Mouse (Mus musculus): Measurements from ENCODE around the gene Col19a1. TPM values are rescaled to one million over a fixed set of nuclear protein-coding genes. Genes with fewer than 3 reads are reported as not detected.

Gene Col19a1
- total and polyA plus RNA-seq, 2 experiments from 2014 or later: 2.4 to 2.5 TPM

DNA sequence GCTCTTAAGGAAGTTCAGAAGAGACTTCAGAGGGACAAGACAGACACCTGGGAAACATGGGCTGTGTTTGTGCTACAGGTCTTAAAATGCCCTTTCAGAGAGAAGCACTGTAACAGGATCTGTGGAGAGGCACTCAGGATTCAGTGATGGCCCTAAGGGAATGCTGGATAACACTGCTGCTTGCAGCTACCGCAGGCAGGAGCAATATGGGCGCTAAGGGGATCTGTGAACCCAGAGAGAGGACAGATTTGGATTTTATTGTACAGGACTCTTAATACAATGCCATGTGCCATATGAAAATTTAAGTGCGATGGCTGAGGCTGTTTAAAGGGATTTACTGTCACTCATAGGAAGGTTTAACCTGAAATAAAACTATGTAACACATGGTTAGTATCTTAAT lies 270.8 kb downstream of the Col19a1 start:
- Histone ChIP-seq H3K27ac (ENCODE audit: low read depth, low read length) (no peak overlapping the region), H3K4me2 (ENCODE audit: low read depth, low read length, poor library complexity, severe bottlenecking) (no peak overlapping the region), H3K9ac (replicated peaks; ENCODE audit: low read length, poor library complexity, severe bottlenecking) (no peak overlapping the region), H3K4me3 (ENCODE audit: low read depth, low read length) (no peak overlapping the region), H3K27me3 (ENCODE audit: insufficient read depth, low read length) (no peaks in the 10 kb centered on the region), H3K9me3 (ENCODE audit: low read length) (no peaks in the 10 kb centered on the region), H3K36me3 (ENCODE audit: insufficient read depth, low read length) (no peaks in the 10 kb centered on the region), H3K4me1 (ENCODE audit: insufficient read depth, low read length) (no peaks in the 10 kb centered on the region)
- ATAC-seq (ENCODE audit: low FRiP score) (no peak), DNase-seq (ENCODE audit: low spot score) (no peak)
- WGBS: 73% methylated on average over 3 of the region's 3 CpGs
- no peak for TF ChIP-seq CTCF (IDR thresholded peaks at IDR 0.05)

DNA sequence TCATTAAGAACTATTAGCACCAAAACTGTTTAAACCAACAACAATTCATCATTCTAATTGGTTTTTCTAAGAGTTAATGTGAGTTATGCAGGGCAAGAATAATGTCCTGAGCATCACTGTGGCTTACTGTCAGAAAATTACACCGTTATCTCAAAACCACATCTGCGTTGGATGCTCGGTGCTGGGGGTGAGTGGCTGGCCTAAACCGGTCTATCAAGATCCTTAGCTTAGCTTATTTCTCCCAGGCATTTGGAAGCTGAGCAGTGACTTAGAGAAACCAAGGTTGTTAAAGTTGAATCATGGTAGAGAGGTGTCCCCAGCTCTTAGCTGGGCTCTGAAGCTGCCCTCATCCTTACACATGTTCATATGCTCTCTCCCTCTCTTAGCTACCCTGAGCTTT lies 276.4 kb downstream of the Col19a1 start:
- 91% methylated on average over 4 of the region's 4 CpGs for WGBS
- H3K4me1 ChIP-seq (ENCODE audit: insufficient read depth, low read length): no peaks in the 10 kb centered on the region
- H3K4me3 ChIP-seq (ENCODE audit: low read depth, low read length): no peak overlapping the region
- no peaks in the 10 kb centered on the region for H3K27me3 ChIP-seq (ENCODE audit: insufficient read depth, low read length)
- DNase-seq (ENCODE audit: low spot score) (no peak), ATAC-seq (ENCODE audit: low FRiP score) (no peak)
- no peak for TF ChIP-seq CTCF (IDR thresholded peaks at IDR 0.05)
- no peaks in the 10 kb centered on the region for H3K36me3 ChIP-seq (ENCODE audit: insufficient read depth, low read length)
- H3K9me3 ChIP-seq (ENCODE audit: low read length): no peaks in the 10 kb centered on the region
- H3K9ac ChIP-seq (replicated peaks; ENCODE audit: low read length, poor library complexity, severe bottlenecking): no peak overlapping the region
- H3K27ac ChIP-seq (ENCODE audit: low read depth, low read length): no peak overlapping the region
- no peak overlapping the region for H3K4me2 ChIP-seq (ENCODE audit: low read depth, low read length, poor library complexity, severe bottlenecking)

DNA sequence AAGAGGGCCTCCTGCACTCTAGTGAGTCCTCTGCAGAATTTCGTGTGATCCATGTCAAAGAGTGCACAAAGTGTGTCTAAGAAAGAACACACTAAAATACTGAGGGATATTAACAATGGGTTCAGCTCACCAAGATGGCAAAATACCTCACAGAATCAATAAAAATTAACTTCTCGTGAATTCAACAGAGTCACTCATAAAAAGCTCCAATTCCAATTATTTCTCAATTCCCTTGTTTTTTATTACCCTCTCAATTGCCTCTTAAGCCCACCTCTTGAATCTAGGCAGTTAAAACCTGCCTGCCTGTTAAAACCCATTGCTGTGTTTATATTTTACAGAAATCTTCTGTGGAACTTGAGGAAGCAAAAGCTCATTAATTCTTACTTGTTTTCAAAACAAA lies 277.1 kb downstream of the Col19a1 start:
- Histone ChIP-seq H3K4me2 (ENCODE audit: low read depth, low read length, poor library complexity, severe bottlenecking) (no peak overlapping the region), H3K4me1 (ENCODE audit: insufficient read depth, low read length) (no peaks in the 10 kb centered on the region), H3K4me3 (ENCODE audit: low read depth, low read length) (no peak overlapping the region), H3K9ac (replicated peaks; ENCODE audit: low read length, poor library complexity, severe bottlenecking) (no peak overlapping the region), H3K27ac (ENCODE audit: low read depth, low read length) (no peak overlapping the region), H3K36me3 (ENCODE audit: insufficient read depth, low read length) (no peaks in the 10 kb centered on the region), H3K9me3 (ENCODE audit: low read length) (no peaks in the 10 kb centered on the region), H3K27me3 (ENCODE audit: insufficient read depth, low read length) (no peaks in the 10 kb centered on the region)
- no peak for TF ChIP-seq CTCF (IDR thresholded peaks at IDR 0.05)
- ATAC-seq (ENCODE audit: low FRiP score) (no peak), DNase-seq (ENCODE audit: low spot score) (no peak)
- WGBS: 57% methylated on average over 2 of the region's 2 CpGs

DNA sequence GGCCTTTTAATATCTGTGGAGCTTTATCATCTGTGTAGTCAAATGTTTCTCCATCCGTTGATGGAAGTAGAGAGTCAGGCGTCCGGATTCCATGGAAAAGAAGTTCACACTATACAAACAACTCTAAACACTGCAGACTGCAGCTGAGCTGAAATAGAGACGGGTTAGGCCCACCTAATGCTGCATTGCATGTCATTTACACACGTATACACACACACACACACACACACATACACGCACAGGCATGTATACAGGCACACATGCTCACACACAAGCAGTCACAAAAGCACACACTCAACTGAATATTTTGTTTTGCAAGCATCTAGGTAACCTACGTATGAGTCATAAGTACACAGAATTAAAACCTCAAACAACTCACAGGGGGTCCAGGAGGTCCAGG lies 284.2 kb downstream of the Col19a1 start:
- no peaks in the 10 kb centered on the region for H3K36me3 ChIP-seq (ENCODE audit: insufficient read depth, low read length)
- WGBS: 88% methylated on average over 7 of the region's 7 CpGs
- no peak overlapping the region for H3K4me3 ChIP-seq (ENCODE audit: low read depth, low read length)
- no peak overlapping the region for H3K27ac ChIP-seq (ENCODE audit: low read depth, low read length)
- H3K27me3 ChIP-seq (ENCODE audit: insufficient read depth, low read length): no peaks in the 10 kb centered on the region
- ATAC-seq (ENCODE audit: low FRiP score) (no peak), DNase-seq (ENCODE audit: low spot score) (no peak)
- no peaks in the 10 kb centered on the region for H3K4me1 ChIP-seq (ENCODE audit: insufficient read depth, low read length)
- TF ChIP-seq CTCF (IDR thresholded peaks at IDR 0.05): no peak
- H3K4me2 ChIP-seq (ENCODE audit: low read depth, low read length, poor library complexity, severe bottlenecking): no peak overlapping the region
- H3K9ac ChIP-seq (replicated peaks; ENCODE audit: low read length, poor library complexity, severe bottlenecking): no peak overlapping the region
- H3K9me3 ChIP-seq (ENCODE audit: low read length): no peaks in the 10 kb centered on the region

DNA sequence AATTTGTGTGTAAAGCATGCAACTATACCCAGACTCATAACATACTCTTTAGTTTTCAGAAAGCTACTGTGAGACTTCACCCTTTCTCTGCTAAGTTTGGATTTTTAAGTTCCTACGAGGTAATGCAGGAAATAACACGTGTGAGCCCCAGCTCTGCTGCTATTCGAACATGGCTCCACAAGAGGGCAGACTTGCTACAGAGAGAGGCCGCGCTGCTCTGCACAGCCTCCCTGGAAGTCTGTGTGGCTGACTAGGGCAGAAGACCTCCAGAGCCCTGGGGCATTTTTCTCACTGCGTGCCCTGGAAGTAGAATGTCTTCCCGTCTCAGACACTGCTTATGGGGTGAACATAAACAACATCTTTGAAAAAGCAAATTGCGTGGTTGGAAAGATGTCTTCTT lies 284.6 kb downstream of the Col19a1 start:
- H3K4me3 ChIP-seq (ENCODE audit: low read depth, low read length): no peak overlapping the region
- H3K4me2 ChIP-seq (ENCODE audit: low read depth, low read length, poor library complexity, severe bottlenecking): no peak overlapping the region
- TF ChIP-seq CTCF (IDR thresholded peaks at IDR 0.05): peak; percentile 90
- ATAC-seq (ENCODE audit: low FRiP score) (peak; percentile 79; the same call in 1 of the 2 replicates), DNase-seq (ENCODE audit: low spot score) (peak; percentile 84)
- no peaks in the 10 kb centered on the region for H3K27me3 ChIP-seq (ENCODE audit: insufficient read depth, low read length)
- H3K9me3 ChIP-seq (ENCODE audit: low read length): no peaks in the 10 kb centered on the region
- no peak overlapping the region for H3K27ac ChIP-seq (ENCODE audit: low read depth, low read length)
- WGBS: 11% methylated on average over 8 of the region's 8 CpGs
- H3K4me1 ChIP-seq (ENCODE audit: insufficient read depth, low read length): no peaks in the 10 kb centered on the region
- no peaks in the 10 kb centered on the region for H3K36me3 ChIP-seq (ENCODE audit: insufficient read depth, low read length)
- H3K9ac ChIP-seq (replicated peaks; ENCODE audit: low read length, poor library complexity, severe bottlenecking): no peak overlapping the region

DNA sequence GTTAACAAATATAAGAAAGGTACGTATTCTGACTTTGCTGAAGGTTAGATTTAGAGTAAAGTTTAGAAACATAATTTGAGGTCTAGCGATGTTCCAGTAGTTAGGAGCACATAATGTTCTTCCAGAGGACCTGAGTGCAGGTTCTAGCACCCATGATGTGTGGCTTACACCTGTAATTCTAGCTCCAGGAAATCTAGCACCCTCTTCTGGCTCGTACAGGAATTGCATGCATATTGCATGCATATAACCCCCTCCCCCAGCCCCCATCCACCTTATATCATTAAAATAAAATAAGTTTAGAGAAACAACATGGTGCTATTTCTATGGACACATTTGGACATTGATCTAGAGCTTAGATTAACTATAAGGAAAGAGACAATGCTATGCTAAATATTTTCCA lies 286.6 kb downstream of the Col19a1 start:
- Histone ChIP-seq H3K4me2 (ENCODE audit: low read depth, low read length, poor library complexity, severe bottlenecking) (no peak overlapping the region), H3K9ac (replicated peaks; ENCODE audit: low read length, poor library complexity, severe bottlenecking) (no peak overlapping the region), H3K4me1 (ENCODE audit: insufficient read depth, low read length) (no peaks in the 10 kb centered on the region), H3K9me3 (ENCODE audit: low read length) (no peaks in the 10 kb centered on the region), H3K27me3 (ENCODE audit: insufficient read depth, low read length) (no peaks in the 10 kb centered on the region), H3K4me3 (ENCODE audit: low read depth, low read length) (no peak overlapping the region), H3K27ac (ENCODE audit: low read depth, low read length) (no peak overlapping the region), H3K36me3 (ENCODE audit: insufficient read depth, low read length) (no peaks in the 10 kb centered on the region)
- peak; percentile 22 for TF ChIP-seq CTCF (IDR thresholded peaks at IDR 0.05)
- ATAC-seq (ENCODE audit: low FRiP score) (no peak), DNase-seq (ENCODE audit: low spot score) (no peak)
- 77% methylated on average over 3 of the region's 3 CpGs for WGBS

Measured in midbrain, postnatal 0 days (tissue).